Mouse (Mus musculus): ENCODE results near the gene Sdad1.

- TF ChIP-seq CTCF (IDR thresholded peaks at IDR 0.05; ENCODE audit: low read depth, low read length) (no peak), POLR2AphosphoS5 (IDR thresholded peaks at IDR 0.05; ENCODE audit: insufficient replicate concordance, low read depth, low read length) (no peak), GATA1 (IDR thresholded peaks at IDR 0.05; ENCODE audit: borderline replicate concordance, low read length) (no peak), TAL1 (conservative IDR thresholded peaks at IDR 0.05; ENCODE audit: low read depth, low read length) (no peak)
These were observed 27.7 kb downstream of the Sdad1 start for GRCm38 (mm10) chr5:92282571-92282970.

Measured in G1E (cell line).